Mouse (Mus musculus): ENCODE results near the gene Ube4a. TPM values are rescaled to one million over a fixed set of nuclear protein-coding genes. Genes with fewer than 3 reads are reported as not detected.

Gene Ube4a
- polyA plus RNA-seq, 1 experiment from 2014 or later: 25.7 TPM

GRCm38 (mm10) chr9:44892664-44893063 lies 72.7 kb downstream of the Ube4a start:
- no peaks in the 10 kb centered on the region for H3K27me3 ChIP-seq
- H3K4me3 ChIP-seq: no peak overlapping the region
- no peaks in the 10 kb centered on the region for H3K36me3 ChIP-seq
- no peak overlapping the region for H3K4me2 ChIP-seq
- no peak overlapping the region for H3K9ac ChIP-seq
- ATAC-seq (ENCODE audit: borderline replicate concordance, extremely low read depth, low FRiP score, low TSS enrichment): no peak
- H3K4me1 ChIP-seq: no peaks in the 10 kb centered on the region
- 56% methylated on average over 3 of the region's 3 CpGs for WGBS
- no peaks in the 10 kb centered on the region for H3K9me3 ChIP-seq
- H3K27ac ChIP-seq: no peak overlapping the region

GRCm38 (mm10) chr9:44891210-44891609 lies 74.2 kb downstream of the Ube4a start:
- WGBS: 86% methylated on average over 6 of the region's 6 CpGs
- H3K4me3 ChIP-seq: no peak overlapping the region

GRCm38 (mm10) chr9:44890122-44890521 lies 75.3 kb downstream of the Ube4a start:
- H3K4me3 ChIP-seq: no peak overlapping the region
- WGBS: 41% methylated on average over 2 of the region's 2 CpGs
- no peaks in the 10 kb centered on the region for H3K9me3 ChIP-seq
- no peaks in the 10 kb centered on the region for H3K27me3 ChIP-seq
- H3K9ac ChIP-seq: no peak overlapping the region
- H3K4me2 ChIP-seq: no peak overlapping the region
- no peak for ATAC-seq (ENCODE audit: borderline replicate concordance, extremely low read depth, low FRiP score, low TSS enrichment)
- no peaks in the 10 kb centered on the region for H3K4me1 ChIP-seq
- H3K27ac ChIP-seq: no peak overlapping the region
- H3K36me3 ChIP-seq: no peaks in the 10 kb centered on the region

More at GRCm38 (mm10) chr9:44891210-44891609, 74.2 kb downstream of the Ube4a start:
- Histone ChIP-seq H3K4me1 (no peaks in the 10 kb centered on the region), H3K27me3 (no peaks in the 10 kb centered on the region), H3K4me2 (no peak overlapping the region), H3K9ac (no peak overlapping the region), H3K36me3 (no peaks in the 10 kb centered on the region), H3K9me3 (no peaks in the 10 kb centered on the region), H3K27ac (no peak overlapping the region)
- no peak for ATAC-seq (ENCODE audit: borderline replicate concordance, extremely low read depth, low FRiP score, low TSS enrichment)

- Histone ChIP-seq H3K36me3 (no peaks in the 10 kb centered on the region), H3K27ac (no peak overlapping the region), H3K4me3 (no peak overlapping the region), H3K9ac (no peak overlapping the region), H3K9me3 (no peaks in the 10 kb centered on the region), H3K27me3 (no peaks in the 10 kb centered on the region), H3K4me1 (peaks cover 3% of the 10 kb centered on the region; the same call in 1 of the 2 replicates), H3K4me2 (no peak overlapping the region)
- ATAC-seq (ENCODE audit: borderline replicate concordance, extremely low read depth, low FRiP score, low TSS enrichment): no peak
- 84% methylated on average over 7 of the region's 7 CpGs for WGBS
Observed at GRCm38 (mm10) chr9:44888114-44888624, 77.2 kb downstream of the Ube4a start.

- H3K4me3 ChIP-seq: peak overlapping the region; percentile 97
- H3K9me3 ChIP-seq: no peaks in the 10 kb centered on the region
- H3K9ac ChIP-seq: peak overlapping the region; percentile 83; the same call in 1 of the 2 replicates
- peak overlapping the region; percentile 100 for H3K4me2 ChIP-seq
- under 1% methylated on average over 21 of the region's 21 CpGs for WGBS
- H3K36me3 ChIP-seq: no peaks in the 10 kb centered on the region
- H3K27ac ChIP-seq: no peak overlapping the region; the same call in 1 of the 2 replicates
- no peak for ATAC-seq (ENCODE audit: borderline replicate concordance, extremely low read depth, low FRiP score, low TSS enrichment)
- H3K4me1 ChIP-seq: peaks cover 29% of the 10 kb centered on the region
- no peaks in the 10 kb centered on the region for H3K27me3 ChIP-seq
Observed at GRCm38 (mm10) chr9:44882981-44883569, 82.3 kb downstream of the Ube4a start.

GRCm38 (mm10) chr9:44882436-44882980 lies 82.9 kb downstream of the Ube4a start:
- Histone ChIP-seq H3K4me2 (peak overlapping the region; percentile 100), H3K36me3 (no peaks in the 10 kb centered on the region), H3K9ac (peak overlapping the region; percentile 83), H3K27ac (peak overlapping the region; percentile 99), H3K4me3 (peak overlapping the region; percentile 97), H3K27me3 (no peaks in the 10 kb centered on the region), H3K4me1 (peaks cover 34% of the 10 kb centered on the region), H3K9me3 (no peaks in the 10 kb centered on the region)
- WGBS: under 1% methylated on average over 27 of the region's 27 CpGs
- ATAC-seq (ENCODE audit: borderline replicate concordance, extremely low read depth, low FRiP score, low TSS enrichment): peak; percentile 21; the same call in 1 of the 2 replicates

- H3K36me3 ChIP-seq: no peaks in the 10 kb centered on the region
- peak; percentile 78 for ATAC-seq (ENCODE audit: borderline replicate concordance, extremely low read depth, low FRiP score, low TSS enrichment)
- H3K4me3 ChIP-seq: peak overlapping the region; percentile 97
- H3K27ac ChIP-seq: peak overlapping the region; percentile 99
- H3K4me1 ChIP-seq: peaks cover 39% of the 10 kb centered on the region
- H3K27me3 ChIP-seq: no peaks in the 10 kb centered on the region
- H3K9ac ChIP-seq: peak overlapping the region; percentile 83
- under 1% methylated on average over 29 of the region's 29 CpGs for WGBS
- H3K4me2 ChIP-seq: peak overlapping the region; percentile 100
- no peaks in the 10 kb centered on the region for H3K9me3 ChIP-seq
Observed at GRCm38 (mm10) chr9:44881941-44882435, 83.4 kb downstream of the Ube4a start.

- Histone ChIP-seq H3K27ac (peak within 1 kb of the TSS; percentile 99), H3K9ac (peak within 1 kb of the TSS; percentile 98), H3K27me3 (no peaks in the 10 kb centered on the region), H3K4me1 (peaks cover 40% of the 10 kb centered on the region), H3K4me3 (peak within 1 kb of the TSS; percentile 97), H3K36me3 (no peaks in the 10 kb centered on the region), H3K4me2 (peak within 1 kb of the TSS; percentile 100), H3K9me3 (no peaks in the 10 kb centered on the region)
- ATAC-seq (ENCODE audit: borderline replicate concordance, extremely low read depth, low FRiP score, low TSS enrichment): peak; percentile 88
- under 1% methylated on average over 47 of the region's 71 CpGs for WGBS
Observed at GRCm38 (mm10) chr9:44881221-44881871, 84.1 kb downstream of the Ube4a start, which contains the start of gene Kmt2a. Gene Kmt2a, minus strand, starts transcription at chr9:44881296.

- peak overlapping the region; percentile 98 for H3K9ac ChIP-seq
- under 1% methylated on average over 44 of the region's 44 CpGs for WGBS
- no peaks in the 10 kb centered on the region for H3K9me3 ChIP-seq
- peaks cover 40% of the 10 kb centered on the region for H3K4me1 ChIP-seq
- H3K27ac ChIP-seq: peak overlapping the region; percentile 95
- H3K27me3 ChIP-seq: no peaks in the 10 kb centered on the region
- H3K4me2 ChIP-seq: peak overlapping the region; percentile 97
- H3K4me3 ChIP-seq: peak overlapping the region; percentile 97
- ATAC-seq (ENCODE audit: borderline replicate concordance, extremely low read depth, low FRiP score, low TSS enrichment): peak; percentile 27
- 0 out of 2 replicates have a peak, but pooled peaks cover 2% of the 10 kb centered on the region for H3K36me3 ChIP-seq
Observed at GRCm38 (mm10) chr9:44880309-44881081, 84.9 kb downstream of the Ube4a start.

- no peak for ATAC-seq (ENCODE audit: borderline replicate concordance, extremely low read depth, low FRiP score, low TSS enrichment)
- Histone ChIP-seq H3K9me3 (no peaks in the 10 kb centered on the region), H3K36me3 (0 out of 2 replicates have a peak, but pooled peaks cover 3% of the 10 kb centered on the region), H3K27ac (0 out of 2 replicates have a peak overlapping the region, but pooled peaks have one; percentile 8), H3K4me1 (peaks cover 40% of the 10 kb centered on the region), H3K4me3 (peak overlapping the region; percentile 97), H3K4me2 (peak overlapping the region; percentile 97), H3K27me3 (no peaks in the 10 kb centered on the region), H3K9ac (peak overlapping the region; percentile 98)
- 2% methylated on average over 13 of the region's 13 CpGs for WGBS
Observed at GRCm38 (mm10) chr9:44879694-44880271, 85.6 kb downstream of the Ube4a start.

Data from lung, embryonic 15.5 days (tissue).